Mouse (Mus musculus): Measurements from ENCODE around the gene Soat2. TPM values are rescaled to one million over a fixed set of nuclear protein-coding genes. Genes with fewer than 3 reads are reported as not detected.

Soat2 gene
- 30.7 and 35.5 TPM in 2 replicates for polyA plus RNA-seq (2012; rRNA removed)

GRCm38 (mm10) chr15:102150301-102151135 lies at the start of gene Soat2:
Gene Soat2 (plus strand): TSS chr15:102150526.

GRCm38 (mm10) chr15:102136129-102136758 lies 14.1 kb upstream of the Soat2 start, which contains the start of gene Spryd3:
Gene Spryd3 (minus strand): TSS chr15:102136234.

GRCm38 (mm10) chr15:102144274-102144711 lies 6.0 kb upstream of the Soat2 start, which contains the start of gene Igfbp6:
Gene Igfbp6 (plus strand): TSS chr15:102144362.

GRCm38 (mm10) chr15:102202971-102203834 lies 52.9 kb downstream of the Soat2 start, which contains the start of gene Zfp740:
Gene Zfp740 (plus strand): TSS chr15:102203249.

GRCm38 (mm10) chr15:102204674-102205505 lies 54.6 kb downstream of the Soat2 start, which contains the start of gene Csad:
Gene Csad (minus strand): TSS chr15:102204724.

Other genes starting within 250 kb of the Soat2 start
- gene Krt4, start 225.8 kb upstream of the Soat2 start, polyA plus RNA-seq (2012; rRNA removed) = 0.06 and 0.18 TPM in 2 replicates
- gene Krt79, start 210.2 kb upstream of the Soat2 start, polyA plus RNA-seq (2012; rRNA removed) = not detected in 2 replicates
- gene Krt78, start 196.2 kb upstream of the Soat2 start, polyA plus RNA-seq (2012; rRNA removed) = 0.01 TPM in 1 of 2 replicates, not detected in the other
- gene Krt8, start 146.0 kb upstream of the Soat2 start, polyA plus RNA-seq (2012; rRNA removed) = 40.2 and 40.3 TPM in 2 replicates
- gene Krt18, start 122.3 kb upstream of the Soat2 start, polyA plus RNA-seq (2012; rRNA removed) = 28.2 and 34.2 TPM in 2 replicates
- 72.9 and 76.9 TPM in 2 replicates for gene Eif4b, start 76.8 kb upstream of the Soat2 start, polyA plus RNA-seq (2012; rRNA removed)
- 4.7 and 5.4 TPM in 2 replicates for gene Tns2, start 50.1 kb upstream of the Soat2 start, polyA plus RNA-seq (2012; rRNA removed)
- 12.4 TPM in 2 replicates for gene Spryd3, start 14.3 kb upstream of the Soat2 start, polyA plus RNA-seq (2012; rRNA removed)
- gene Igfbp6, start 6.2 kb upstream of the Soat2 start, polyA plus RNA-seq (2012; rRNA removed) = 0.50 and 0.66 TPM in 2 replicates
- gene Zfp740, start 52.7 kb downstream of the Soat2 start, polyA plus RNA-seq (2012; rRNA removed) = 15.1 and 17.1 TPM in 2 replicates
- 15.4 and 20.0 TPM in 2 replicates for gene Csad, start 54.2 kb downstream of the Soat2 start, polyA plus RNA-seq (2012; rRNA removed)
- 2.2 and 2.3 TPM in 2 replicates for gene Itgb7, start 81.4 kb downstream of the Soat2 start, polyA plus RNA-seq (2012; rRNA removed)
- 2.0 and 2.1 TPM in 2 replicates for gene Rarg, start 107.0 kb downstream of the Soat2 start, polyA plus RNA-seq (2012; rRNA removed)
- 0.03 TPM in 2 replicates for gene Gm9918, start 120.0 kb downstream of the Soat2 start, polyA plus RNA-seq (2012; rRNA removed)
- 11.1 and 12.9 TPM in 2 replicates for gene Mfsd5, start 128.9 kb downstream of the Soat2 start, polyA plus RNA-seq (2012; rRNA removed)
- 14.5 and 18.7 TPM in 2 replicates for gene Espl1, start 145.7 kb downstream of the Soat2 start, polyA plus RNA-seq (2012; rRNA removed)
- gene Pfdn5, start 175.6 kb downstream of the Soat2 start, polyA plus RNA-seq (2012; rRNA removed) = 84.4 and 85.9 TPM in 2 replicates
- gene Myg1, start 181.2 kb downstream of the Soat2 start, polyA plus RNA-seq (2012; rRNA removed) = 27.0 and 31.6 TPM in 2 replicates
- gene Aaas, start 200.2 kb downstream of the Soat2 start, polyA plus RNA-seq (2012; rRNA removed) = 31.9 and 34.2 TPM in 2 replicates
- gene Sp7, start 216.7 kb downstream of the Soat2 start, polyA plus RNA-seq (2012; rRNA removed) = 0.03 and 0.05 TPM in 2 replicates

Measured in liver, embryonic 14 days (tissue).